Mouse (Mus musculus) liver, embryonic 14.5 days (tissue): Measurements from ENCODE around the gene Svs2.

Source experiments
- CTCF ChIP-seq: IDR thresholded peaks from 2 replicates; pipeline ENCODE4 v1.5.1; 2016; ENCODE audit warnings: antibody characterized with exemption, low read depth, control low read depth
- EP300 ChIP-seq: IDR thresholded peaks from 2 replicates; pipeline ENCODE4 v1.6.1; 2016; ENCODE audit warnings: antibody characterized with exemption, low read depth

GRCm38 (mm10) chr2:164210892-164211291 is 27.4 kb downstream of the Svs2 start:
- TF ChIP-seq CTCF (no peak), EP300 (no peak)
